Mouse (Mus musculus): ENCODE results near the gene Syne2.

Gene Syne2

DNA sequence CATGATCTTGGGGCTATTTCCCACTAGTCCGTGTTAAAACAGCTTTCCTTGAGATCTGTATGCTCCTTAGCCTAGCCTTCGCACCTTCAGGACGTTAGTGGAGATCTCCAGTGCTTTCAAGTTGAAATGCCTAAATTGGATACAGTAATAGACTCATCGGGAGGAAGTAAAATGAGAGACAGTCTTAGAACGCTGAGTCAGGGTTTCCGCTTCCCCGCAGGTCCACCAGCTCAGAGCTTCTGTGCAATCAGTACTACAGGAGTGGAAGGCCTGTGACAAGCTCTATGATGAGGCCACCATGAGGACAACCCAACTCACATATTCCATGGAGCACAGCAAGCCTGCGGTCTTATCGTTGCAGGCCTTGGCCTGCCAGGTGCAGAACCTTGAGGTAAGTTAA is 233.9 kb downstream of the Syne2 start:
- no peak for DNase-seq (ENCODE audit: low read depth)

DNA sequence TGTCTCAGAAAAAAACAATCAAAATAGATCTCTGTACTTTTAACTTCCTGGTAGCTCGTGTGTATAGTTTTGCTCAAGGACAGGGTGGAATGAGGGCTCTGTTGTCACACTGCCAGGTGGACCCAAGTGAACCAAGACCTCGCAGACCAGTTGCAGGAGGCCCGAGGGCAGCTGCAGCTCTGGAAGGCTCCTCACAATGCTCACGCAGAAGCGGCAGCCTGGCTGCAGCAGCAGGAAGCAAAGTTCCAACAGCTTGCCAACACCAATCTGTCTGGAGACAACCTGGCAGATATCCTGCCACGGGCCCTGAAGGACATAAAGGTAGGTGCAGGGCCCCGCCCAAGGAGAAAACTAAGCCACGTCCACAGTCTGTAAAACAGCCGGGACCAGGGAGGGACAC is 236.7 kb downstream of the Syne2 start:
- DNase-seq (ENCODE audit: low read depth): no peak

DNA sequence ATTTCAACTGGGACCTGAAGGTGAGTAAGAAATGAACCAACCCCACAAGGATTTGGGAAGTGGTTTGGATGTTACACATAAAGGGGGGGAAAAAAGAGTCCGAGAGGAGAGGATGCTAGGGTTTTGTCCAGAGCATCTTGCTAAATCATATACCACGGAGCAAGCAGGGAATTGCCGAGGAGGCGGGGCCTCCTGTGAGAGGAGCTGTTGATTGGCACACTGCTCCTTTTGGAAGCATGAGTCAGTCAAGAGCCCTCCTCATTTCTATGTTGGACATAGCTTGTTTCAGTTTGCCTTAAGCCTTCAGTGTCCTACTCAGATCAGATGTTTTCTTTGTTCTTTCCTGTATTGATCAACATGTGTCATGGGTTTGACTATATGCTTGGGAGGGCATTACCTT is 245.1 kb downstream of the Syne2 start:
- DNase-seq (ENCODE audit: low read depth): no peak

DNA sequence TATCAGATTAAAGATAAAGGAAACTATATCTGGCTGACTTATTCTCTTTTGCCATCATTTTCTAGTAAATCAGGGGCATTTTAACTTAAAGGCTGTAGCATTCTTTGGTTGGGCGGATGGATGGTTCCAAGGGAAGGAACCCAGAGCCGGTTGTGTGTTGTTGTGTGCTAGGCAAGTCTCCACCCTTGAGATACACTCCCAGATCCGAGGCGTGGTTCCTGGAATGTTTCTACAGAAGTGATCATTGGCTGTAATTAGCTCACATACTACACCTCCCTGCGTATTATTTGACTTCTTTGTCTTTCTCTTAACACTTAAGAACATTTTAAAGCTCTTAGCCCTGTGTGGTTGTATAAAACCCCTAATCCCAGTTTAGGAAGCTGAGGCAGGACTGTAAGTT is 252.5 kb downstream of the Syne2 start:
- DNase-seq (ENCODE audit: low read depth): no peak

DNA sequence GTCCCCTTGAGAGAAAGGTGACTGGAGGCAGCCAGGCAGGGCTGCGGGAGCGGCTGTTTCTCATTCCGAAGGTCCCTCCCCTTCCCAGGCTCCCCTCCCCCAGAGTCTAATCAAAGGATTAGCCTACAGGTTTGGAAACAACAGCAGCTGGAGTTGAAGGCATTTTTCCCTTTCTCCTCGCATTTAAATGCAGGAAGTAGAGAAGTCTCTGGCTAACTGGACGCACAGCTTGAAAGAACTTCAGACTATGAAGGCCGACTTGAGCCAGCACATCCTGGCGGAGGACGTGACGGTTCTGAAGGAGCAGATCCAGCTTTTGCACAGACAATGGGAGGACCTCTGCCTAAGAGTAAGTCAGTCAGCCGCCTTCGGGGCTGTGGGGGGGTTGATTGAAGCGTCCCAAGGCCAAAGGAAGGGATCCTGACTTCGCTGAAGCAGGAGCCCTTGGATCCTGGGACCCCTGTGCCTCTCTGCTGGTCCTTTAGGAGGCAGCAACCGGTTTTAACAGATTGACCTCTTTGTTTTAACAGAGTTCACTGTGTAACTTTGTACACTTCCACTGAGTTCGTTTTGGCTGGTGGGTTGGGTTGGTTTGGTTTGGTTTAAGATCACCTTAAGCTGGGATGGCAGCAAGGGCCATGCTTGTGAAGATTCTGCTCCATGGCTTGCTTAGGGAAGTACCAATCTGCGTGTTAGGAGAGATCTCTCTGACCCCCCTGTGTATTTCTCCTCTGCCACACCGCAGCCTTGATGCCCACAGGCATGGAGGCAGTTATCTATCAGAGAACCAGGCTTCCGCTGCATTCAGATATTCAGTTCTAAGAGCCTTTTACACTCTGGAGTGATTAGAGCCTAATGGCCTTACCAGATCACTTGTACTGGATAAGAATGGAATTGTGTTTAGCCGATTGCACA is 254.3 kb downstream of the Syne2 start:
- DNase-seq (ENCODE audit: low read depth): no peak

DNA sequence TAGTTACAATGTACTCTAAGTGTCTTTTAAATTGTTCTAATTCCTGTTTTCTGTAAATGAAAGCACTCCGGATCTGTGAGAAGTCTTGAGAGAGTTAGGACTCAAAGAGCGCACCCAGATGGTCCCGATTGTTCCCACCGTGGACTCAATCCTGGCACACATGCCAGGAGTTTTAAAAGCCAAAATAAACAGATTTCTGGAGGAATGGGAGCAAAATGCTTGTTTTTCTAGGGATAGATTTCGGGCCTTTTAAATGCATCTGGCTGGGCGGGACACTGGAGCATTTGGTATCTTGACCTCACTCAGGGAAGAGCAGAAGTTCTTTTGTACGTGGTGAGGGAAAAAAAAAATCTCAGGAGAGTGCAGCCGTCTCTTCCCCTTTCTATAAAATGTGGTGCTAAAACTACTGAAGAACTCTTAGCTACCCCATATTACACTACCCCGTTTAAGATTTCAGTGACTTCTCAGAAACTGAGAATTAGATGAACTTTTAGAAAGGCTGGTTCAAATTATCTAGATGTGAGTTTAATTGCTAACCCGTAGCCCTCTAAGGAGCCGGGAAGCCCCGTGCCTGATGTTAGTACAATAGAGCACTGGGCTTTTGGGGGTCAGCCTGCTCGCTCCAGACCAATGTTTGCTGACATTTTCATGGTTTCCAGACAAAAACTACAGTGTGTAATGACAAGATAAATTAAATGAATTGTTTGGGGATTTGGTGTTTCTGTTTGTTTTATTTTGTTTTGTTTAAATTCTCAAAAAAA is 255.3 kb downstream of the Syne2 start:
- DNase-seq (ENCODE audit: low read depth): no peak

DNA sequence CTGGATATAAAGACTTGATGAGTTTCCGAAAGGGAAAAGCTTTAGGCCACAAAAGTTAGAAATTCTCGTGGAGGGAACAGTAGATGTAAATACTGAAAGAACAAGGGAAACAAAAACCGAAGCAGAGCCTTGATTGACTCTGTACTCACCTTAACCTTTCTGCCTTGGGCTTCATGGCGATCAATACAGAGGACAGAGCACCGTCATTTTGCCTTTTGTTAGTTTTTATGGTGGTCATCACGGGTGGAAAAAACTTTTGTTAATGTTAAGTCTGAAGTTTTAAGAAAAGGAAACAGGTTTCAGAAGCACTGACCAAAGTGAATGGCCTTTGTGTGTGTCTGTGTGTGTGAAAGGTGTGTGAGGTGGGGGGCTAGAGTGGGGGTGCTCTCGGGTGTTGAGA is 256.0 kb downstream of the Syne2 start:
- DNase-seq (ENCODE audit: low read depth): no peak

DNA sequence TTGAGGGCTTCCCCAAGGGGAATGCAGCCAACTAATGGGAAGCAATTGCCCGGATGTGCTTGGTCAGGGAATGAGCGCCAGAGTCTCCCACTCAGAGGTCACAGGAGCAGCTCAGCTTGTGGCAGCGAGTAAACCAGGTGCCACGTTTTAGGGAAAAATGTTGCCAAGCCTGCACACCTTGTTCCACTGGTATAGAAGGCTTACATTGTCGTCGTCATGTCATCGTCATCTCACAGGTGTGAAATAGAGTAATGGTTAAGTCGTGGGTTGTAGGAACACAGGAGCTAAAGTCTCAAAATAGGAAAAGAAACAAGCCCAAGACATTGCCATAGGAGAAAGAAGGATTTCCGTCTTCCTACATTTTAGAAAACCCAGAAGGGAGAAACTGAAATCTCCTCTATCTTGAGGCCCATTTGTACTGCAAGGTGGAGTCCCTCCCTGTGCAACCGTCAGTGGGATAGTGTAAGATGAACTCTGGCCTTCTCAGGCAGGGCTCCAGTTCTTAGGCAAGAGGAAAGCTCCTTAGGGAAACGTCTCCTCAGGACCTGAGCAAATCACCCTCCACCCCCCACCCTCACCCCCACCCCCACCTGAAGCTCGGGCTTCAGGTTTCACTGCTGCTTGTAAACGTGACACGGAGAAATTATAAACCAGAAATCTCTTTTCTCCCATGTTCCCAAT is 263.1 kb downstream of the Syne2 start:
- no peak for DNase-seq (ENCODE audit: low read depth)

DNA sequence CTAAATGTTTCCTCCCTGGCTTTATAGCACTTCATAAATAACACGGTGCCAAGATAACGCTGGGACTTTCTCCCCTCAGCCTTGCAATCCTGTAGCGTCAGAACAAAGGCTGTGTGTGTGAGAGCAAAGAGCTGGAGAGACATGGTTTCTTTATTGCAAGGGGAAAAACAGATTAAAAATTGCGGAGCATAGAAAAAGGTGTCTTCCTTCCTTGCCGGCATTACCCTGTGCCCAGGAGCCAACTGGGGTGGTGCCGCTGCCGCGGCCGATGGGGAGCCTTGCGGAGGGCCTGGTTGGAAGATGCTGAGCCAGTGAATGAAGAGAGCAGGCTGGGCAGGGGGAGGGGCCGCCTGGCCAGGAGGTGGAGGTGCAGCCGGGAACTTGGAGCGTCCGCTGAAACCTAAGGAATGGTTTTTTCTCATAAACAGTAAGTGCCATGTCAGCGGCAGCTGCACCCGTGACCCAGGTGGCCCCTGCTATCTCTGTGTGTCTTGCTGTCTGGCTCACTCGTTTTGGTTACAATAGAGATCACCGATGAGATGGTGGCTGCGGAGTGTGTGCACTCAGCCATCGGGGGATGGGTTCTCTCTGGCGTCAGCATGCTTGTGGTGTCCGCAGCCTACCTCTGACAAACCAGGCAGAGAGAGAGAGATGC is 263.8 kb downstream of the Syne2 start:
- no peak for DNase-seq (ENCODE audit: low read depth)

DNA sequence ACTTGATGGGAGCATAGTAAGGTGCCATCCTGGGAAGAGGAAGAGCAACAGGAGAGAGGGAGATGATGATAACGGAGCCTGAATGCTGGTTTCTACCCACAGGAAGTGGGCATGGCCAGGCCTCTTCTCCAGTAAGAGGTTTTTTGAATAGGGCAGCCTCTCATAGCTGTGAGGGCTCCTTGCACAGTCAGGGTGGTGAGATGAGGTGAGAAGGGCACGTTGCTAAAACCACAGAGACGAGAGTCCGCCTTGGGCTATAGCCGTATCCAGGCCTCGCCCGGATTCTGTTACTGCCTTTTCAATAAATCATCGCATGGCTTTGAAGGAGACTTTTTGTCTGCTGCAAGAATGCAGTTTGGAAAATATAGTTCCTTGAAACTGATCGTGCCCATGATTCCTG is 267.1 kb downstream of the Syne2 start:
- DNase-seq (ENCODE audit: low read depth): no peak

DNA sequence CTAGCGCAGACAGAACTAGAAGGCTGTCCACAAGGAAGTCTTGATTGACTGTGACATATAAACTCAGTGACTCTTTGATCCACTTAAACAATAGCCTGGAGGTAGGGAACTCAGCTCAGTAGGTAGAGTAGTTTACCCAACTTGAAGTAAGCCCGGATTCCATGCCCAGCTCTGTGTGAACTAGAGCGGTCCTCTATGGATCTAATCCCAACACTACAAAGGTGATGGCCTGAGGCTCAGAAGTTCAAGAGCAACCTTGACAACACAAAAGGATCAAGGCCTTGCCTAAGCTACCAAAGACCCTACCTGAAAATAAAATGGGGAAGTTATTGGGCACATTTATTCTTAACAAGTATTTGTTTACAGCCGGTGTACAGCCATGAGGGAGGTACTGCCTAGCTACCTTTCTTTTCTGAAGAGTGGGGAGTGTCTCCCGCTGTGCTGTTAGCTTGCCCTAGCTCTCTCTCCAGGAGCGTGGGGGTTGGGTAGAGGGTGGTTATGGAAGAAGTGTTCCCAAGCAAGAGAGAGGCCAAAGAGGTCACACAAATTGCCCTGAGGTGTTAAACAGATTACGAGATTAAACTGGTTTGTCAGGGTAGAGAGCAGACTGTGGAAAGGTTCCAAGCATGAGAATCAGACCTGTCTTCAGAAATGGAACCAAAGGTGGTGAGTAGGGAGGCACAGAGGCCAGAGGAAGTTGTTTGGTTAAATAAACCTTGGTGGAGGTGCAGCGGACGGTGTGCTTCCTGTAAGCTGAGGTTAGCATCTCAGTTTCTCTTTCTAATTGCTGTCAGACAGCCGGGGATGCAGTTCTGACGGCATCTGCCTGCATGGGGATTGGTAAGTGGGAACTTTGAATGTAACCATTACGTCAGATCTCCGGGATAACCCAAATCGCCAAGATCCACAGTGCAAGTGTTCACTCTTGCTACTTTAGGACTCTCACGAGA is 268.3 kb downstream of the Syne2 start:
- no peak for DNase-seq (ENCODE audit: low read depth)

DNA sequence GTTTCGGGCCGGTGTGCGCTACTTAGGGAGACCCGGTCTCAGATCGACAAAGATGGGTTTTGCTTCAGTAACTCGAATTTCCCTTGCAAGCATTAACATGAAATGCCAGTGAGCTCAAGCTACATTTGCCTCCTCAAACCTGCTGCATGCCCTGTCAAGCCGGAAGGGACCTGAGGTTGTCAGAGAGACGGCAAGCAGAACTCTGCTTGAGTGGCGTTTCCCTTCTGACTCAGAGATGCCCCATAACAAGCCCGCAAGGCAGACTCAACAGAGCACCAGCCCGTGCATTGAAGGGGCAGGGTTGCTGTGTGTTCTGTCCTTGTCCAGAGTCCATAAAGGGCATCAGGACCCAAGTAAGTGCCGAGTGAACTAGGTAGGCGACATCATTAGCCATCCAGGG is 269.1 kb downstream of the Syne2 start:
- no peak for DNase-seq (ENCODE audit: low read depth)

DNA sequence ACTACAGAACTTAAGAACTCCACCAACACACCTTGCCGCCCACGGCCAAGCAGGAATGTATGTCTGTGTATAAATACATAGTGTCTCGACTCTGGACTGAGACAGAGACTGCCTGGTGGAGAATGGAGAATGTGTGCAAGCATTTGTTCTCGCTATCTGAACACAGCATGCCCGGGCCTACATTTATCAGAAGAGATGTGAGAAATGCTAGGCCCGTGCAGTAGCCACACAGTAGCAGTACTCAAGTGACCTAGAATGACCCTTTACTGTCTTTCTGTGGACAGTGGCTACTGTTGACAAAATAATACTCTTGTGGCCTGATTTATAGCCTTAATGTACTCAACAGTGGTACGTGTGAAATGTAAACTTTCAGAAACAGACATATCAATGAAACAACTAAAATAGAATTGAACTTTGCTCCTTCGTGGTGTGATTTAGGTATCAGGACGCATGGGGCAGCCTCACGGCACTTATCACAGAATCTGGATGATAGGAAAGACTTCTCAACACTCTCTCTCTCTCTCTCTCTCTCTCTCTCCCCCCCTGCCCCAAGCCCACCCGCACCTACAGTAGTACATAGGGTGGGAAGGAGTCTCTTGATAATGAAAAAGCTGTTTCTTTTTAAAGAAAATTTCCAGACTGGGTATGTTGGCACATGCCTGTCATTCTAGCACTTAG is 275.0 kb downstream of the Syne2 start:
- DNase-seq (ENCODE audit: low read depth): no peak

DNA sequence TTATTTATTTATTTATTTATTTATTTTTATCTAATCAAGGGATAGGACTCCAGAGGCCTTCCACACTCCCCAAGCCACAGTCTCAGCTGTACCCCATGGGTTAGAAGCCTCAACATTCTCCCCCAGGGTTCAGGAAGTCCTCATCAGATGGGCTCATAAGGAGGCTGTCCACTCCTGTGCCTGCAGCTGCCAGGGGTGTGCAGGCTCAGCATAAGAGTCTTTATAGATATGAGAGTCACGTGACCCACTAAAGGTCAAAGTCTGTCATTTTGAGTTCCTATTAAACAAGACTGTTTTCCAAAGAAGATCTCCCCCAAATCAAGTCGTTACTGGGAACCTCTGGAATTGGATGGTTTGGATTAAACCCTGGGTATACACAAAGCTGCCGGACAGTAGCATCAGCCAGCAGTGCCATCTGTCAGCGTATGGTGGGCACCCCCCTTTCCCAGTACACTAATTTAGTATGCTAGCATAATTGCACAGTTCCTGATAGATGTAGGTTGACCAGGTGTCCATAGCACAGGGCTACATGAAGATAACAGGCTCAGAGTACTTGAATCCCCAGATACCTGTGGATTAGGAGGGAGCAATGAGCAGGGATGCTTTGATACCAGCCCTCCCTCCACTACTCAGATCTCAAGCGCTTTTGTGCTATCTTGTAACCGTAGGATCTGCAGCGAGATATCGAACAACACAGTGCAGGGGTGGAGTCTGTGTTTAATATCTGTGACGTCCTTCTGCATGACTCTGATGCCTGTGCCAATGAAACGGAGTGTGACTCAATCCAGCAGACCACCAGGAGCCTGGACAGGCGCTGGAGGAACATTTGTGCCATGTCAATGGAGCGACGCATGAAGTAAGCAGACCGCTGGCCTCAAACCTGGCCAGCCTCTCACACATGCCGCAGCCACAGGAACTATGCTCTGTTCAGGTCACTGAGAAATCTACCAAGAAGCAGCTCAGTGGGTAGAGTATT is 276.0 kb downstream of the Syne2 start:
- no peak for DNase-seq (ENCODE audit: low read depth)

DNA sequence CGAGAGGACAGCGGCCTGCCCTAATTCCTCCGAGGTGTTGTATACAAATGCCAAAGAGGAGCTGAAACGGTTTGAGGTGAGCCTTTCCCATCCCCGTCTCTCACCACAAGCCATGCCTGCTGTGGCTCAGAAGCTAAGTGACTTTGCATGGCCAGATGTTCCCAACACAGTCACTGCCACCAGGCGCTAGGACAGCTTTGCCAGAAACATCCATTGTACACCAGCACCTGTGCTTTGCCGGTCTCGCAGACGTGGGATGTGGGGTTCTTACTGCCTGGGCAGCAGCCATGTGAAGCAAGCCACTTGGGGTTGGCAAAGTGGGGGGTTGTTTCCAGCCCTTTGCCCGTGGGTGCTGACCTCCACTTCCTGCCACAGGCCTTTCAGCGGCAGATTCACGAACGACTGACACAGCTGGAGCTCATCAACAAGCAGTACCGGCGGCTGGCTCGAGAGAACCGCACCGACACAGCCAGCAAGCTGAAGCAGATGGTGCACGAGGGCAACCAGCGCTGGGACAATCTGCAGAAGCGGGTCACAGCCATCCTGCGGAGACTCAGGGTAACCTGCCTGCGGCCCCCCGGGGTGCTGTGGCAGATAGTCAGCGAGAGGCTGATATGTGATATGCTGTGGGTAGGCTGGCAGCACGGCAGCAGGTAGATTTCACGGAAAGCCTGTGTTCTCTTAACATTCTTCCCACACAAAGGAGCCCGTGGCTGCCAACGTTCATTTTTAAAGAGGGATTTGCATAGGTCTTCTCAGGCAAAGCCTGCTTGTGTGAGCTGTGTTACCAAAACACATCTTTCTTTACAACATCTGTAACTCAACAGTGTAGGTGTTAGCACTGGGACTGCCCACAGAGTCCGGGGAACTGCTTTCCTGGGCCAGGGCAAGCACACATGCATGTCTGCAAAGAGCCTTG is 277.4 kb downstream of the Syne2 start:
- no peak for DNase-seq (ENCODE audit: low read depth)

DNA sequence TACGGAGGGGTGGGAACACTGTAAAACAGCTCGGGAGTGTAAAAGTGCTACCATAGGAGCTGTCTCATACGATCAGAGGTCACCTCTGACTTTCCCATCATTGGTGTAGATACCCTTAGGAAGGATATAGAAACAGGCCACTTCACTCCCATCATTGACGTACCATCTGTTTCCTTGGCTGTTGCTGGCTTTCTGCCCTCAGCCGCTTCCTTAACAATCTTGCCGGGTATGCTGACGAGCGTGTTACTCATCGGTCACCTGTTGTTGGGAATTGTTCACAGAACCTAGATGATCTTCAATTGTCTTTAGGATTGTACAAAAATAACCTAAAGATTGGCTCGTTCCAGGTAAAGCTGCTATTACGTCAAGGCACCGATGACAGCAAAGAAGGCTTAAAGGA is 284.7 kb downstream of the Syne2 start:
- no peak for DNase-seq (ENCODE audit: low read depth)

DNA sequence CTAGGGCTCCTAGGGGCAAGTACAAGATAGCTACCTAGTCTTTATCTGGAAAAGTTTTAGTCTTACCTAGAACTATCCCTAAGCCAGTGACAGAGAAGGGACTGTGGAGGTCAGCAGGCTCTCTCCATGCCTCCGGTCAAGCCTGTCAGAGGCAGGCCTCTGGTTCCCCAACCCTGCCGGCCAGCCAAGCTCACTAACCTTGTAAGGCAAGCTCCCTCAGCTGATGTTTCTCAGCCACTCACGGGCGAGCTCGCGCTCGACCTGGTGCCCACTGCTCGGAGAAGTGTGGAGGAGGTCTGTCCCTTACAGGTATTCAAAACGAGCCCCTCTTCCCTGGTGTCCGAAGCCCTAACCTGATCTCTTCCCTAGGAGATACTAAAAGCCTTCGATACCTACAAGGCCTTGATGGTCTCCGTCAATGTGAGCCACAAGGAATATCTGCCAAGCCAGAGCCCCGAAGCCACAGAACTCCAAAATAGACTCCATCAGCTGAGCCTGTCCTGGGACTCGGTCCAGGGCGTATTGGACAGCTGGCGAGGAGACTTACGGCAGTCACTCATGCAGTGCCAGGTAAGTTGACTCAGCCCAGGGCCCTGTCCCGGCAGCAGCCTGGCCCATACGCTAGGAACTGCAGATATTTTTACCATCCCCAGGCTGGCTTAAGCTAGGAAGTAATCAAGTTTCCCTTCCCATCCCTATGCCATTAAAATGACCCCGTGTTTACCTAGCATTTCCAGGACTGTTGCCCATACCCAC is 286.8 kb downstream of the Syne2 start:
- DNase-seq (ENCODE audit: low read depth): no peak

All from fibroblast of lung, adult 2 months (primary cell).